In the genomic region with DNA sequence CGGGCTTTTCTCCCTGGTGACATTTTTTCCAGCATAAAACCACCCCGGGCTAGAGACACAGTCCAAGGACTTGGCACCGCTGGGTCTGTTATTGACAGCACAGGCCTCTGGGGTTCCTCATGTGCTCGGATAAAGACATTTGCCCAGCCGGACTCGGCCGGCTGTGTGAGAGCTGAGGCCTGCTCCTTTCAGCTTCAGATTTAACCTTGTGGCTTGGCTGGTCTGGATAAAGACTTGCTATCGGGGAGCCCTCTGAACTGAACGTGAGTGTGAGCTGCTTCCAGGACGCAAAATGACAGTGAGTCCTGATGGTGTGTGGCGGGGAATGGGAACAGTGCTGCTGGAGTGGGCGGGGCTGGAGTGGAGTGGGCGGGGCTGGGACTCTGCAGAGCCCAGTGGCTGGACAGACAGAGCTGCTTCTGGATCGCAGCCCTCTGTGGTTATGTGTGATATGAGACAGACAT, we compare ENCODE assay signal across 9 mouse cellular contexts. TPM values are rescaled to one million over a fixed set of nuclear protein-coding genes. Genes with fewer than 3 reads are reported as not detected.
DNase-seq lines count a peak whose midpoint lies in the region; ATAC-seq lines count a peak whose summit lies in the region.
"Had no signal": no experiment of that assay in that cellular context is flagged by ENCODE, and none has a peak within 500 bp of the region (broad histone marks: within the 10 kb centered on the region; RNA-seq: fewer than 3 reads in every experiment).

No protein-coding gene starts in this region.

- no peaks in the 10 kb centered on the region for H3K27me3 ChIP-seq in forebrain, embryonic 16.5 days (replicated peaks; ENCODE audit: control insufficient read depth, insufficient read depth, low read length)
- 0 out of 2 replicates have a peak, but pooled peaks cover 3% of the 10 kb centered on the region for H3K27me3 ChIP-seq in lung, embryonic 15.5 days

- peak; percentile 39; the same call in 1 of the 2 replicates for ATAC-seq in forebrain, embryonic 16.5 days
- peak; percentile 84 for ATAC-seq in lung, embryonic 15.5 days (ENCODE audit: borderline replicate concordance, extremely low read depth, low FRiP score, low TSS enrichment)

- peak overlapping the region; percentile 37 for H3K4me2 ChIP-seq in forebrain, embryonic 16.5 days (ENCODE audit: low read length)
- 0 out of 2 replicates have a peak overlapping the region, but pooled peaks have one; percentile 10 for H3K4me2 ChIP-seq in lung, embryonic 15.5 days

- no peak overlapping the region for H3K27ac ChIP-seq in forebrain, embryonic 16.5 days (ENCODE audit: low read length)
- H3K27ac ChIP-seq in lung, embryonic 15.5 days: no peak overlapping the region
- H3K27ac ChIP-seq: kidney, postnatal 0 days had no signal

- H3K4me1 ChIP-seq in forebrain, embryonic 16.5 days (replicated peaks; ENCODE audit: control insufficient read depth, insufficient read depth, low read length): peaks cover 17% of the 10 kb centered on the region
- peaks cover 20% of the 10 kb centered on the region for H3K4me1 ChIP-seq in lung, embryonic 15.5 days

- H3K9ac ChIP-seq in forebrain, embryonic 16.5 days (replicated peaks; ENCODE audit: low read depth, low read length): peak overlapping the region; percentile 3
- H3K9ac ChIP-seq in lung, embryonic 15.5 days: no peak overlapping the region

- 9% methylated on average over 14 of the region's 14 CpGs for WGBS in forebrain, embryonic 16.5 days
- 17% methylated on average over 14 of the region's 14 CpGs for WGBS in lung, embryonic 15.5 days

- no peak overlapping the region for H3K4me3 ChIP-seq in forebrain, embryonic 16.5 days (replicated peaks; ENCODE audit: low read length)
- no peak overlapping the region for H3K4me3 ChIP-seq in lung, embryonic 15.5 days

- no peaks in the 10 kb centered on the region for H3K36me3 ChIP-seq in forebrain, embryonic 16.5 days (ENCODE audit: control insufficient read depth, insufficient read depth)
- no peaks in the 10 kb centered on the region for H3K36me3 ChIP-seq in lung, embryonic 15.5 days

- no peaks in the 10 kb centered on the region for H3K9me3 ChIP-seq in forebrain, embryonic 16.5 days (ENCODE audit: control insufficient read depth, low read length)
- no peaks in the 10 kb centered on the region for H3K9me3 ChIP-seq in lung, embryonic 15.5 days

- peak; percentile 68 to 69 for DNase-seq in cerebellum, postnatal 10 days
- DNase-seq in cerebellum, adult 11 months: no peak
- DNase-seq in MN1 (ENCODE audit: low spot score): peak; percentile 77
- no peak for DNase-seq in frontal cortex, postnatal 14 days (ENCODE audit: low spot score in 2 of 2)
- no peak for DNase-seq in Muller cell, postnatal 12 days (ENCODE audit: inconsistent ontology term)
- no peak for DNase-seq in adipocyte (ENCODE audit: low spot score)

RNA-seq across cellular contexts. Expression of gene Wscd2, which starts 26.8 kb away (rescaled TPM):
- 6.6 and 11.3 TPM in 2 replicates for polyA plus RNA-seq in forebrain, embryonic 16.5 days (2015; fragmentation: Nextera tagmentation; extraction: Ambion mirVana)
- 5.5 and 5.6 TPM in 2 replicates for polyA plus RNA-seq in lung, embryonic 15.5 days (2015; fragmentation: Nextera tagmentation; extraction: Ambion mirVana)

Comparison
In these comparisons a context has a peak if more than half of its experiments do, and no peak if none do; other contexts are left out.
1. DNase-seq: peak in cerebellum, postnatal 10 days (2 of 2) and MN1 (single experiment); none in cerebellum, adult 11 months (single experiment), frontal cortex, postnatal 14 days (0 of 2), Muller cell, postnatal 12 days (single experiment) and adipocyte (single experiment).